Mouse (Mus musculus): Measurements from ENCODE around the gene Tas1r3. TPM values are rescaled to one million over a fixed set of nuclear protein-coding genes. Genes with fewer than 3 reads are reported as not detected.
A peak's percentile ranks its signal among the peaks of the same experiment; 100 is the strongest.

Tas1r3 gene
- polyA plus RNA-seq, 1 experiment from 2014 or later: 0.09 TPM

DNA sequence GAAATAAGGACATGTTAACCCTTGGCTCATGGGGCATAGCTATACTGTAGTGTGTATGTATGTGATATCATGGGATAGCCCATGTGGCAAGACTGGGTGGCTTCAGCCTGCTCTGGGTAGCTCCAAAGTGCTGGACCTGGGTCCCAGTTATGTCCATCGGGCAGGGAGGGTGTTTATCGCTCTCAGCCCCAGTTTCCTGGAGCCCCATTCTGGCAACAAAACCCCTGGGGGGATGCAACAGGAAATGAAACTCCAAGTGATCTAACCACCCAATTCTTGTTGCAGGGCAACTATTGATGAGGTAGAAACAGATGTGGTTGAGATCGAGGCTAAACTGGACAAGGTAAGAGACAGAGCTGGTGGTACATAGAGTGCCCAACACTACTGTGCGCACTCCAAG, 32.7 kb upstream of the Tas1r3 start:
- Histone ChIP-seq H3K4me2 (ENCODE audit: low read depth, low read length) (no peak overlapping the region), H3K9me3 (ENCODE audit: low read length) (no peaks in the 10 kb centered on the region), H3K4me1 (ENCODE audit: insufficient read depth) (peaks cover 37% of the 10 kb centered on the region), H3K36me3 (replicated peaks; ENCODE audit: insufficient read depth, low read length) (peaks cover 31% of the 10 kb centered on the region), H3K9ac (replicated peaks) (no peak overlapping the region), H3K27me3 (ENCODE audit: insufficient read depth, low read length) (no peaks in the 10 kb centered on the region), H3K4me3 (ENCODE audit: low read depth, low read length) (no peak overlapping the region), H3K27ac (ENCODE audit: low read depth) (no peak overlapping the region)
- 80% methylated on average over 4 of the region's 4 CpGs for WGBS (ENCODE audit: insufficient replicate concordance)
- DNase-seq: no peak
- TF ChIP-seq CTCF (IDR thresholded peaks at IDR 0.05; ENCODE audit: low read depth) (no peak), EP300 (IDR thresholded peaks at IDR 0.05; ENCODE audit: low read depth) (no peak)
- no peak for ATAC-seq

DNA sequence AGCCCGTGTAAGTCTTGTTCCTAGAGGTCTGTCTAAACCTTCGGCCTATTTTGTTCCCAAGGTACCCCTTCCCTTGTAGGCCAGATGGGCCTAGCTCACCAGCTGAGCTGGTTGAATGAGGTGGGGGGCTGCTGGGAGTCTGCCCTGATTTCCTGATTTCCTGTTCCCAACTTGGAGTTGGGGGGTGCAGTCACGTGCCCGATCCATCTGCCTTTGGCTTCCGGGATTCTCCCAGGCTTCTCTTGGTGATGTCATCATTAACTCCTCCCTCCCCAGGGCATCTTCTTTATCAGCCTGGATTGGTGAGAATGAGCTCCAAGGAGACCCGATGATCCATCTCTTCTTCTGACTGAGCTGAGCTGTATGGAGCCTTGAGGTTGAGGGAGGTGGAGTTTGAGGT, 32.1 kb upstream of the Tas1r3 start:
- TF ChIP-seq EP300 (IDR thresholded peaks at IDR 0.05; ENCODE audit: low read depth) (no peak), CTCF (IDR thresholded peaks at IDR 0.05; ENCODE audit: low read depth) (no peak)
- WGBS (ENCODE audit: insufficient replicate concordance): 58% methylated on average over 6 of the region's 6 CpGs
- H3K9ac ChIP-seq (replicated peaks): no peak overlapping the region
- H3K36me3 ChIP-seq (replicated peaks; ENCODE audit: insufficient read depth, low read length): peaks cover 29% of the 10 kb centered on the region
- no peaks in the 10 kb centered on the region for H3K9me3 ChIP-seq (ENCODE audit: low read length)
- no peak overlapping the region for H3K4me3 ChIP-seq (ENCODE audit: low read depth, low read length)
- ATAC-seq (no peak), DNase-seq (no peak)
- H3K4me1 ChIP-seq (ENCODE audit: insufficient read depth): peaks cover 43% of the 10 kb centered on the region
- H3K4me2 ChIP-seq (ENCODE audit: low read depth, low read length): peak overlapping the region; percentile 99
- H3K27ac ChIP-seq (ENCODE audit: low read depth): no peak overlapping the region
- no peaks in the 10 kb centered on the region for H3K27me3 ChIP-seq (ENCODE audit: insufficient read depth, low read length)

DNA sequence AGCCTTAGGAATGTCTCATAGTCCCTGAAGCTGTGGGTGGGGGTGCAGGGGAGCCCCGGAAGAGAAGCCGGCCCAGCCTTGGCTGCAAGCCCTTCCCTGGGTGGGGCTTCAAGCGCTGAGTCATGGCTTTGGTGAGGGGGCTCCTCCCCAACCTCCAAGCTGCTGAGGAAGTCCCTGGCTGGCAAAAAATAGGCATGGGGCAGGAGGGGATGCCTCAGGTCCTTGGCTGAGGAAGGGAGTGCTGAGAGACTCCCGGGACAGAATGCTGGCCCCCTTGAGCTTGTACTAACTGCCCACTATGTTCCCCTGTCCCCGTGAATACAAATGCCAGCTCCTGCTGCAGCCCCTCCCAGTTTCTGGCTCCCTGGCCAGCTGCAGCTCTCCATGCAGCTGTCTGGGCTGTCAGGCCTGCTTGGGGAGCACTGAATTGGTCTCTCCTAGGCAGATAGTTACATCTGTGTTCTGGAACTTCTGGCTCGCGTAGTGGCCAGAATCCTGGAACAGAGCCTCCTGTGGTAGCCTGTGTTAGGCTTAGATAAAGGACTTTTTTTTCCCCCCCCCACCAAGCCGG, 31.2 kb upstream of the Tas1r3 start:
- 24% methylated on average over 8 of the region's 8 CpGs for WGBS (ENCODE audit: insufficient replicate concordance)
- DNase-seq (peak; percentile 66), ATAC-seq (no peak)
- Histone ChIP-seq H3K27ac (ENCODE audit: low read depth) (peak overlapping the region; percentile 23), H3K4me2 (ENCODE audit: low read depth, low read length) (peak overlapping the region; percentile 99), H3K4me3 (ENCODE audit: low read depth, low read length) (peak overlapping the region; percentile 30), H3K9me3 (ENCODE audit: low read length) (no peaks in the 10 kb centered on the region), H3K4me1 (ENCODE audit: insufficient read depth) (peaks cover 44% of the 10 kb centered on the region), H3K9ac (replicated peaks) (peak overlapping the region; percentile 31; the same call in 1 of the 2 replicates), H3K27me3 (ENCODE audit: insufficient read depth, low read length) (no peaks in the 10 kb centered on the region), H3K36me3 (replicated peaks; ENCODE audit: insufficient read depth, low read length) (peaks cover 21% of the 10 kb centered on the region)
- TF ChIP-seq EP300 (IDR thresholded peaks at IDR 0.05; ENCODE audit: low read depth) (no peak), CTCF (IDR thresholded peaks at IDR 0.05; ENCODE audit: low read depth) (no peak)

DNA sequence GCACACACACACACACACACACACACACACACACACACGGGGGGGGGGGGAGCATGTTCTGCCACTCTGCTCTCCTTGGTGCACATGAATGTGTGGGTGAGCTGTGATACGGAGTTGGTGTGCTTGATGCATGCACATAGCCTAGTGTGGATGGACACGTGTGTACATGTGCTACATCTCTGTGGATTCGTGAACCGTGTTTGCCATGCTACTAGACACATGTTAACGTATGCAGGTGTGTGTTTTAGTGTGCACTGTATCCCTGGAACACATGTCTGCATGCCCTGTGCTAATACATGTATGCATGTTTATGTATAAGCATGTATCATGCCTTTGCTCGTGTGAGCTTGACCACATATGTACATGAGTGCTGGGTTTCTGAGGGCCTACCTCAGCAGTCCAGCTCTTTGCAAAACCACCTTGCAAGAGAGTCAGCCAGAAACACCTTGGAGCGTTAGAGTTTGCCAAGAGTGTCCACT, 30.1 kb upstream of the Tas1r3 start:
- no peaks in the 10 kb centered on the region for H3K9me3 ChIP-seq (ENCODE audit: low read length)
- WGBS (ENCODE audit: insufficient replicate concordance): 69% methylated on average over 8 of the region's 8 CpGs
- H3K27ac ChIP-seq (ENCODE audit: low read depth): no peak overlapping the region
- peak overlapping the region; percentile 95 for H3K4me3 ChIP-seq (ENCODE audit: low read depth, low read length)
- H3K27me3 ChIP-seq (ENCODE audit: insufficient read depth, low read length): no peaks in the 10 kb centered on the region
- TF ChIP-seq CTCF (IDR thresholded peaks at IDR 0.05; ENCODE audit: low read depth) (no peak), EP300 (IDR thresholded peaks at IDR 0.05; ENCODE audit: low read depth) (no peak)
- peaks cover 23% of the 10 kb centered on the region for H3K36me3 ChIP-seq (replicated peaks; ENCODE audit: insufficient read depth, low read length)
- DNase-seq (no peak), ATAC-seq (no peak)
- H3K9ac ChIP-seq (replicated peaks): no peak overlapping the region; the same call in 1 of the 2 replicates
- H3K4me1 ChIP-seq (ENCODE audit: insufficient read depth): peaks cover 44% of the 10 kb centered on the region
- peak overlapping the region; percentile 99 for H3K4me2 ChIP-seq (ENCODE audit: low read depth, low read length)

DNA sequence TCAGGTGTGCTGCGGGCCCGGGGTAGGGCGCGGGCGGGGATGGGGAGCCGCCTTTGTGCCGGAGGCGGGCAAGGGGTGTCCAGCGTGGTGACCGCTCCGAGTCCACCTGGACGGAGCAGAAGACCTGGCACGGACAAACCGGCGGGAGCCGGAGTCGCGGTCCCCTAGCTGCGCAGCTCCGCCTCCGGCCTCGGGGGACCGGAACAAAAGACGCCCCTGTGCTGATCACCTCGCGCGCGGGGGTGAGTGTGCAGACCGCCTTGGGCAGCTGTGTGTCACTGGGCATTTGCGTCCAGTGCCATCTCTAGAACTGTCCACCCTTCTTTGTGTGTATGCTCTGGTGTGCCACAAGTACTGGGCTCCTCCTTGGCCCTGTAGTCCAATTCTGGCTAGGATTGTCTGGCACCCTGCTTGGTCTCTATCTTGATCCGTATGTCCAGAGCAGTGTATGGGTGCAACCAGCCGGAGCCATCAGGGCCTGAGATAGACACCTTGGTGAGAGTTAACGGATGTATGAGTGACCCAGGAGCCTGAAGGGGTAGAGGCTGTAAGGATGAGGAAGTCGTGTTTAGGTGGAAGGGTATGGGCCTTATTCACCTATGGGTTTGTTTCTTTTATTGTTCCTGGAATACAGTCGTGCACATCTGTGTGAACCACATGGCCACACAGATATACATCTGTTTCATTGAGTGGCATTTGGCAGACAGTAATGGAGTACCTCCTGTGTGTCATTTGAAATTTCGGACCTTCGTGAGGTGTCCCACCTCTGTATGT, 29.5 kb upstream of the Tas1r3 start:
- Histone ChIP-seq H3K9ac (replicated peaks) (peak overlapping the region; percentile 98), H3K4me3 (ENCODE audit: low read depth, low read length) (peak overlapping the region; percentile 95), H3K27ac (ENCODE audit: low read depth) (peak overlapping the region; percentile 100), H3K9me3 (ENCODE audit: low read length) (no peaks in the 10 kb centered on the region), H3K4me1 (ENCODE audit: insufficient read depth) (peaks cover 44% of the 10 kb centered on the region), H3K36me3 (replicated peaks; ENCODE audit: insufficient read depth, low read length) (peaks cover 29% of the 10 kb centered on the region), H3K4me2 (ENCODE audit: low read depth, low read length) (peak overlapping the region; percentile 99), H3K27me3 (ENCODE audit: insufficient read depth, low read length) (no peaks in the 10 kb centered on the region)
- WGBS (ENCODE audit: insufficient replicate concordance): 5% methylated on average over 36 of the region's 37 CpGs
- DNase-seq (peak; percentile 54), ATAC-seq (peak; percentile 22)
- TF ChIP-seq CTCF (IDR thresholded peaks at IDR 0.05; ENCODE audit: low read depth): no peak
- TF ChIP-seq EP300 (IDR thresholded peaks at IDR 0.05; ENCODE audit: low read depth): no peak

DNA sequence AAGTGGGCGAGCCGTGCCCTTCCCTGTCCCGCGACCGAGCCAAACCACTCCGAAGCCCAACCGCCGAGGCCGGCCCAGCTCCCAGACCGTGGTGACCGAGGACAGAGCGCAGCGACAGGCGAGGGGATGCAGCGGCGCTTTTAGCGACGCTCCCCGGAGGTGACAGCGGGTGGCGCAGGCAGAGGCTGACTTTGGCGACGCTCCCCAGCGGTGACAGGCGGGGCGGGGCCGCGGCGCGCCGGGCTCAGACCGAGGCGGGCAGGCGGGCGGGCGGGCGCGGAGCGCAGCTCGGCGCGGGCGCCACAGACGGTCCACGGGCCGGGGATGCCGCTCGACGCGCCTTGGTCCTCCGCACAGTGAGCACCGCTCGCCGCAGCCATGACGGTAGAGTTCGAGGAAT, 28.9 kb upstream of the Tas1r3 start:
- Histone ChIP-seq H3K9ac (replicated peaks) (peak overlapping the region; percentile 98), H3K4me1 (ENCODE audit: insufficient read depth) (peaks cover 44% of the 10 kb centered on the region), H3K27me3 (ENCODE audit: insufficient read depth, low read length) (no peaks in the 10 kb centered on the region), H3K4me2 (ENCODE audit: low read depth, low read length) (peak overlapping the region; percentile 99), H3K36me3 (replicated peaks; ENCODE audit: insufficient read depth, low read length) (peaks cover 34% of the 10 kb centered on the region), H3K27ac (ENCODE audit: low read depth) (peak overlapping the region; percentile 100), H3K4me3 (ENCODE audit: low read depth, low read length) (peak overlapping the region; percentile 95), H3K9me3 (ENCODE audit: low read length) (no peaks in the 10 kb centered on the region)
- peak; percentile 92 for ATAC-seq
- 0% methylated on average over 40 of the region's 56 CpGs for WGBS (ENCODE audit: insufficient replicate concordance)
- peak; percentile 44 for TF ChIP-seq CTCF (IDR thresholded peaks at IDR 0.05; ENCODE audit: low read depth)
- no peak for TF ChIP-seq EP300 (IDR thresholded peaks at IDR 0.05; ENCODE audit: low read depth)
- DNase-seq: peak; percentile 91
